Mouse (Mus musculus): ENCODE measurements at regions not wholly inside any gene's neighbourhood (a gene's known extent, or its start where the extent isn't known, plus 50 kb on each side); places are given as distances from the start of the nearest gene placed in this dataset.

DNA sequence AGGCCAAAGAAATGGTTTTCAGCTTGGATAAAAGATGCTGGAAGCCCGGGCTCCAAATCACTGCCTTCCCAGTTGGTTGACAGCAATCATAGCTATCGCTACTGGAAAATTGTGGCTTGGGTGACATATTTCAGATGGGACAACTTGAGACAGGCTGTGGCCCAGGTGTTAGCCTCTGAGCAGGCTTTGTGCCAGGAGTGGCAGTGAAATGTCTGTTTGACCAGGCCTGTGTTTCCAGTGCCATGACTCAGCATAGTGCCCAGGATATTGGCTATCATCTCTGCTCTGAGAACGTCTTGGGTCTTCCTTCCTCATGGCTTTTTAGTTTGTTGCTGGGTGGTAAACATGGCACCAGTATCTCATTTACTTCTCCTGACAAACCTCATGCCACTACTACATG lies 266.9 kb downstream of the Emp1 start:
- TF ChIP-seq POLR2A (IDR thresholded peaks at IDR 0.05; ENCODE audit: control insufficient read depth, low read depth, low read length) (no peak), CTCF (IDR thresholded peaks at IDR 0.05; ENCODE audit: control insufficient read depth, insufficient read depth, insufficient replicate concordance, low read depth, low read length) (no peak)
